Mouse (Mus musculus): ENCODE measurements around the gene Stpg3. TPM values are rescaled to one million over a fixed set of nuclear protein-coding genes. Genes with fewer than 3 reads are reported as not detected.
A peak's percentile ranks its signal among the peaks of the same experiment; 100 is the strongest.
"Not testable (repeated sequence)": the region's sequence is repeated elsewhere in the genome, so short reads cannot be mapped to it uniquely, and the experiment has no call there.

Gene Stpg3
- polyA plus RNA-seq, 2 experiments = not detected

- peak; percentile 5 for ATAC-seq (ENCODE audit: insufficient read depth)
- 36% methylated on average over 12 of the region's 12 CpGs for WGBS (ENCODE audit: insufficient replicate concordance)
Observed at GRCm38 (mm10) chr2:25261870-25262269, 47.4 kb upstream of the Stpg3 start.

GRCm38 (mm10) chr2:25258887-25259286, 44.5 kb upstream of the Stpg3 start:
- H3K27ac ChIP-seq = no peak overlapping the region
- no peak overlapping the region for H3K4me2 ChIP-seq (ENCODE audit: low read depth)
- no peak for ATAC-seq (ENCODE audit: insufficient read depth)
- H3K4me1 ChIP-seq (replicated peaks; ENCODE audit: control insufficient read depth in 2 of 2, insufficient read depth in 2 of 2, low read length in 1 of 2) = peaks cover 6 to 16% of the 10 kb centered on the region in 2 experiments
- no peaks in the 10 kb centered on the region for H3K9me3 ChIP-seq (ENCODE audit: control insufficient read depth, low read length)
- H3K9ac ChIP-seq (replicated peaks) = no peak overlapping the region
- H3K36me3 ChIP-seq (replicated peaks; ENCODE audit: control insufficient read depth, insufficient read depth, low read depth) = no peaks in the 10 kb centered on the region
- no peak overlapping the region for H3K4me3 ChIP-seq (ENCODE audit: insufficient read depth in 1 of 2, low read depth in 2 of 2, low read length in 2 of 2)
- H3K27me3 ChIP-seq (ENCODE audit: control insufficient read depth, insufficient read depth, low read length) = no peaks in the 10 kb centered on the region
- TF ChIP-seq CTCF (IDR thresholded peaks at IDR 0.05; ENCODE audit: low read depth) (peak; percentile 72), EP300 (IDR thresholded peaks at IDR 0.05; ENCODE audit: low read depth) (0 out of 2 replicates have a peak, but pooled peaks have one; percentile 10)
- WGBS (ENCODE audit: insufficient replicate concordance) = 29% methylated on average over 2 of the region's 2 CpGs
- no peak for DNase-seq (ENCODE audit: low read depth in 3 of 3, low spot score in 3 of 3)

More at GRCm38 (mm10) chr2:25261870-25262269, 47.4 kb upstream of the Stpg3 start:
- Histone ChIP-seq H3K36me3 (replicated peaks; ENCODE audit: control insufficient read depth, insufficient read depth, low read depth) (no peaks in the 10 kb centered on the region), H3K9ac (replicated peaks) (peak overlapping the region; percentile 60), H3K9me3 (ENCODE audit: control insufficient read depth, low read length) (no peaks in the 10 kb centered on the region), H3K4me2 (ENCODE audit: low read depth) (peak overlapping the region; percentile 99), H3K4me1 (replicated peaks; ENCODE audit: control insufficient read depth in 2 of 2, insufficient read depth in 2 of 2, low read length in 1 of 2) (peaks cover 10 to 28% of the 10 kb centered on the region in 2 experiments), H3K27me3 (ENCODE audit: control insufficient read depth, insufficient read depth, low read length) (no peaks in the 10 kb centered on the region), H3K4me3 (ENCODE audit: insufficient read depth in 1 of 2, low read depth in 2 of 2, low read length in 2 of 2) (peak overlapping the region; percentile 80 to 81), H3K27ac (peak overlapping the region; percentile 43; the same call in 1 of the 2 replicates)
- no peak for DNase-seq (ENCODE audit: low read depth in 3 of 3, low spot score in 3 of 3)
- TF ChIP-seq EP300 (IDR thresholded peaks at IDR 0.05; ENCODE audit: low read depth) (no peak), CTCF (IDR thresholded peaks at IDR 0.05; ENCODE audit: low read depth) (no peak)

GRCm38 (mm10) chr2:25257250-25257649, 42.8 kb upstream of the Stpg3 start:
- H3K9ac ChIP-seq (replicated peaks); H3K4me3 ChIP-seq (ENCODE audit: insufficient read depth in 1 of 2, low read depth in 2 of 2, low read length in 2 of 2); H3K27me3 ChIP-seq (ENCODE audit: control insufficient read depth, insufficient read depth, low read length); ATAC-seq (ENCODE audit: insufficient read depth); H3K36me3 ChIP-seq (replicated peaks; ENCODE audit: control insufficient read depth, insufficient read depth, low read depth); H3K27ac ChIP-seq; H3K9me3 ChIP-seq (ENCODE audit: control insufficient read depth, low read length); DNase-seq (ENCODE audit: low read depth in 3 of 3, low spot score in 3 of 3); H3K4me2 ChIP-seq (ENCODE audit: low read depth): not testable (repeated sequence)
- H3K4me1 ChIP-seq (replicated peaks; ENCODE audit: control insufficient read depth in 2 of 2, insufficient read depth in 2 of 2, low read length in 1 of 2) = peaks cover 6 to 16% of the 10 kb centered on the region in 2 experiments
- 69% methylated on average over 5 of the region's 5 CpGs for WGBS (ENCODE audit: insufficient replicate concordance)

- peak; percentile 41 to 64 (median 55) for DNase-seq (ENCODE audit: low read depth in 3 of 3, low spot score in 3 of 3)
- Histone ChIP-seq H3K4me3 (ENCODE audit: insufficient read depth in 1 of 2, low read depth in 2 of 2, low read length in 2 of 2) (peak overlapping the region; percentile 81 to 92), H3K4me2 (ENCODE audit: low read depth) (peak overlapping the region; percentile 87), H3K4me1 (replicated peaks; ENCODE audit: control insufficient read depth in 2 of 2, insufficient read depth in 2 of 2, low read length in 1 of 2) (peaks cover 6 to 10% of the 10 kb centered on the region in 2 experiments), H3K9ac (replicated peaks) (peak overlapping the region; percentile 82; the same call in 1 of the 2 replicates)
- H3K9me3 ChIP-seq (ENCODE audit: control insufficient read depth, low read length); H3K36me3 ChIP-seq (replicated peaks; ENCODE audit: control insufficient read depth, insufficient read depth, low read depth); ATAC-seq (ENCODE audit: insufficient read depth); H3K27me3 ChIP-seq (ENCODE audit: control insufficient read depth, insufficient read depth, low read length); H3K27ac ChIP-seq: not testable (repeated sequence)
- peak; percentile 58 for TF ChIP-seq CTCF (IDR thresholded peaks at IDR 0.05; ENCODE audit: low read depth)
- WGBS (ENCODE audit: insufficient replicate concordance) = 27% methylated on average over 10 of the region's 12 CpGs
Observed at GRCm38 (mm10) chr2:25256443-25257109, 42.1 kb upstream of the Stpg3 start.

- Histone ChIP-seq H3K27ac (peak within 1 kb of the TSS; percentile 36), H3K9me3 (ENCODE audit: control insufficient read depth, low read length) (no peaks in the 10 kb centered on the region), H3K4me2 (ENCODE audit: low read depth) (peak within 1 kb of the TSS; percentile 87), H3K36me3 (replicated peaks; ENCODE audit: control insufficient read depth, insufficient read depth, low read depth) (no peaks in the 10 kb centered on the region; the same call in 1 of the 2 replicates), H3K4me3 (ENCODE audit: insufficient read depth in 1 of 2, low read depth in 2 of 2, low read length in 2 of 2) (peak within 1 kb of the TSS; percentile 81 to 92), H3K4me1 (replicated peaks; ENCODE audit: control insufficient read depth in 2 of 2, insufficient read depth in 2 of 2, low read length in 1 of 2) (peaks cover 6 to 10% of the 10 kb centered on the region in 2 experiments), H3K9ac (replicated peaks) (peak within 1 kb of the TSS; percentile 82), H3K27me3 (ENCODE audit: control insufficient read depth, insufficient read depth, low read length) (no peaks in the 10 kb centered on the region)
- DNase-seq (ENCODE audit: low read depth in 3 of 3, low spot score in 3 of 3) (peak; percentile 83 to 88 (median 85)), ATAC-seq (ENCODE audit: insufficient read depth) (peak; percentile 83)
- peak; percentile 55 for TF ChIP-seq EP300 (IDR thresholded peaks at IDR 0.05; ENCODE audit: low read depth)
- no peak for TF ChIP-seq CTCF (IDR thresholded peaks at IDR 0.05; ENCODE audit: low read depth)
- under 1% methylated on average over 39 of the region's 39 CpGs for WGBS (ENCODE audit: insufficient replicate concordance)
Observed at GRCm38 (mm10) chr2:25255284-25255779, 40.9 kb upstream of the Stpg3 start, which contains the start of gene Tmem203. Tmem203 (plus strand) TSS chr2:25255439.

Measured in liver, embryonic 14.5 days (tissue).